Mouse (Mus musculus): ENCODE results near the gene Slc7a10. TPM values are rescaled to one million over a fixed set of nuclear protein-coding genes. Genes with fewer than 3 reads are reported as not detected.

The Slc7a10 gene
- polyA plus RNA-seq, 1 experiment from 2014 or later = 0.24 TPM

- Histone ChIP-seq H3K4me1 (ENCODE audit: control insufficient read depth, insufficient read depth, low read length) (peaks cover 5% of the 10 kb centered on the region; the same call in 1 of the 2 replicates), H3K27me3 (ENCODE audit: control insufficient read depth, insufficient read depth, low read length) (no peaks in the 10 kb centered on the region; the same call in 1 of the 2 replicates), H3K27ac (replicated peaks; ENCODE audit: low read depth, low read length) (peak overlapping the region; percentile 53), H3K36me3 (replicated peaks; ENCODE audit: control insufficient read depth, insufficient read depth, low read depth, low read length) (no peaks in the 10 kb centered on the region; the same call in 1 of the 2 replicates), H3K4me2 (ENCODE audit: low read depth, low read length) (peak overlapping the region; percentile 51), H3K9ac (replicated peaks; ENCODE audit: low read length) (peak overlapping the region; percentile 84), H3K4me3 (ENCODE audit: low read depth, low read length) (peak overlapping the region; percentile 60), H3K9me3 (replicated peaks; ENCODE audit: control insufficient read depth, low read length) (no peaks in the 10 kb centered on the region)
- ATAC-seq (replicated peaks; ENCODE audit: insufficient number of reproducible peaks, low FRiP score, low TSS enrichment, low read depth) (peak; percentile 25; the same call in 1 of the 2 replicates), DNase-seq (ENCODE audit: low spot score) (peak; percentile 58)
- 0% methylated on average over 42 of the region's 79 CpGs for WGBS
Observed at GRCm38 (mm10) chr7:35214442-35215222, 28.4 kb downstream of the Slc7a10 start.

DNA sequence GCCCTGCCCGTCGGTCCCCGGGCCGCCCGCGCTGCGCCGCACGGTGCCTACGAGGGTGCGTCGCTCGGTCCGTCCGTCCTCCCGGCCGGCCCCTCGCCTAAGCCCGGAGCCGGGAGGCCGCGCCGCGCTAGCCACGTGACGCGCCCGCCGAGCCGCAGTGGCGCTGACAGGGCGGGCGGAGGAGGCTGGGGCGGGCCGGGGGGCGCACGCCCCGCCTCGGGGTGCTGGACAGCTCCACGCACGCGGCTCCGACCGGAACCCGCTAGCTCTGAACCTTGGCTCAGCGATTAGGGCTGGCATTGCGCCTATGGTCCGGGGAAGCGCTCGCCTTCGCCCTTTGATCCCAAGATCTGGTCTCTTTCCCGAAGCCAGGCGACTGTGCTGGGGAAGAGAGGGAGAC, 29.0 kb downstream of the Slc7a10 start, which contains the start of gene Lrp3:
TSS of gene Lrp3 (minus strand) at position 274 of the 400 bp plus-strand sequence.
- no peaks in the 10 kb centered on the region for H3K9me3 ChIP-seq (replicated peaks; ENCODE audit: control insufficient read depth, low read length)
- ATAC-seq (replicated peaks; ENCODE audit: insufficient number of reproducible peaks, low FRiP score, low TSS enrichment, low read depth) = peak; percentile 80
- peaks cover 5% of the 10 kb centered on the region; the same call in 1 of the 2 replicates for H3K4me1 ChIP-seq (ENCODE audit: control insufficient read depth, insufficient read depth, low read length)
- peak within 1 kb of the TSS; percentile 60 for H3K4me3 ChIP-seq (ENCODE audit: low read depth, low read length)
- no peaks in the 10 kb centered on the region; the same call in 1 of the 2 replicates for H3K36me3 ChIP-seq (replicated peaks; ENCODE audit: control insufficient read depth, insufficient read depth, low read depth, low read length)
- H3K27ac ChIP-seq (replicated peaks; ENCODE audit: low read depth, low read length) = peak within 1 kb of the TSS; percentile 53
- H3K27me3 ChIP-seq (ENCODE audit: control insufficient read depth, insufficient read depth, low read length) = no peaks in the 10 kb centered on the region; the same call in 1 of the 2 replicates
- peak within 1 kb of the TSS; percentile 51 for H3K4me2 ChIP-seq (ENCODE audit: low read depth, low read length)
- peak within 1 kb of the TSS; percentile 84 for H3K9ac ChIP-seq (replicated peaks; ENCODE audit: low read length)
- under 1% methylated on average over 52 of the region's 53 CpGs for WGBS
- DNase-seq (ENCODE audit: low spot score) = peak; percentile 88

DNA sequence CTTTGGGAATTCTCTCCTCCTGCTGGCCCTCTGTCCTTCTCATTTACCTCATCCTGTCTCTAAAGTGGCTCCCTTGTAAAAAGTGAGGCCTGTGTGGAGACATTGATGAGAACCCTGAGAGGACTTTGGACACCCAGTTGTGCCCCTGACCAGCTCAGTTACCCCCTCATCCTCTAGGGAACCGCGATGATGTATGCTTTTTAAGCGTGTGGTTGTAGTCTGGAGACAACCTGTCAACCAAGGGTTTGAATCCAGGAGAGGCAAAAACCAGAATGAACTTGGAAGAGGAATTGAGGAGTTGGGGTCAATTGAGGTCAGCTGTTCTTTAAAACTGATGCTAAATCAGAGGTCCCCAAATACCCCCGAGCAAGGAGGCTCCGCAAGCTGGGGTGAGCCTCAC, 29.5 kb downstream of the Slc7a10 start:
- H3K9me3 ChIP-seq (replicated peaks; ENCODE audit: control insufficient read depth, low read length) = no peaks in the 10 kb centered on the region
- ATAC-seq (replicated peaks; ENCODE audit: insufficient number of reproducible peaks, low FRiP score, low TSS enrichment, low read depth) (no peak), DNase-seq (ENCODE audit: low spot score) (no peak)
- no peaks in the 10 kb centered on the region; the same call in 1 of the 2 replicates for H3K27me3 ChIP-seq (ENCODE audit: control insufficient read depth, insufficient read depth, low read length)
- H3K4me1 ChIP-seq (ENCODE audit: control insufficient read depth, insufficient read depth, low read length) = peaks cover 5% of the 10 kb centered on the region; the same call in 1 of the 2 replicates
- H3K27ac ChIP-seq (replicated peaks; ENCODE audit: low read depth, low read length) = no peak overlapping the region
- H3K36me3 ChIP-seq (replicated peaks; ENCODE audit: control insufficient read depth, insufficient read depth, low read depth, low read length) = no peaks in the 10 kb centered on the region; the same call in 1 of the 2 replicates
- H3K4me2 ChIP-seq (ENCODE audit: low read depth, low read length) = peak overlapping the region; percentile 51
- peak overlapping the region; percentile 84 for H3K9ac ChIP-seq (replicated peaks; ENCODE audit: low read length)
- peak overlapping the region; percentile 60 for H3K4me3 ChIP-seq (ENCODE audit: low read depth, low read length)
- WGBS = 41% methylated on average over 5 of the region's 5 CpGs

DNA sequence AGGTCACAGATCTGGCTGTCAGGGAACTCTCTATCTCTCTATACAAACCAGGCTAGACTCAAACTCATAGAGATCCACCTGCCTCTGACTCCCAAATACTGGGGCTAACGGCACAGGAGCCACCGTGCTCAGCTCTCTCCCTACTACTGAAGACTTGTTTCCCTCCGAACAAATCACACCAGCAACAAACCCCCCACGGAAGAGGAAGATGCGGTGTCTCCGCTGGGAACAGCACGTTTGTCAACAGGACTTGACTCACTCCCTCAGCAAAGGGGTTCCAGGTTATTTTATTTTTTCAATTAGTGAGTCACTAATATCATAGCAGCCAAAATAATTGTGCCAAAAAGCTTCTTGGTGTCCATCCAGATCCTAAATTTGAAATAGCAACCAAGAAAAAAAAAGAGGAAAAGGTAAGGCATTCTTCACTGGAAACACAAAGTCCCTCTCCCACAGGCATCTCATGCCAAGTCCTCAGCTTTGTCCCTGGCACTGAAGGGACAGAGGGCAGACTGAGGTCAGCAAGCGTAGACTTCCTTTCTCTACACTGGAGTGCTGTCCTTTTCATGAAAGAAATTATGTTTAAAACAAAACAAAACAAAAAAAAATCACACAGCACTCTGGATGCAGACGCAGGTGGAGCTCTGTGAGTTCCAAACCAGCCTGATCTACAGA, 34.6 kb downstream of the Slc7a10 start:
- Histone ChIP-seq H3K27me3 (ENCODE audit: control insufficient read depth, insufficient read depth, low read length) (no peaks in the 10 kb centered on the region), H3K9ac (replicated peaks; ENCODE audit: low read length) (no peak overlapping the region), H3K27ac (replicated peaks; ENCODE audit: low read depth, low read length) (no peak overlapping the region), H3K36me3 (replicated peaks; ENCODE audit: control insufficient read depth, insufficient read depth, low read depth, low read length) (no peaks in the 10 kb centered on the region), H3K4me3 (ENCODE audit: low read depth, low read length) (no peak overlapping the region), H3K4me1 (ENCODE audit: control insufficient read depth, insufficient read depth, low read length) (no peaks in the 10 kb centered on the region), H3K9me3 (replicated peaks; ENCODE audit: control insufficient read depth, low read length) (no peaks in the 10 kb centered on the region), H3K4me2 (ENCODE audit: low read depth, low read length) (no peak overlapping the region)
- WGBS = 75% methylated on average over 9 of the region's 9 CpGs
- ATAC-seq (replicated peaks; ENCODE audit: insufficient number of reproducible peaks, low FRiP score, low TSS enrichment, low read depth) (no peak), DNase-seq (ENCODE audit: low spot score) (no peak)

- ATAC-seq (replicated peaks; ENCODE audit: insufficient number of reproducible peaks, low FRiP score, low TSS enrichment, low read depth) (no peak), DNase-seq (ENCODE audit: low spot score) (peak; percentile 29)
- H3K27ac ChIP-seq (replicated peaks; ENCODE audit: low read depth, low read length) = no peak overlapping the region
- H3K9ac ChIP-seq (replicated peaks; ENCODE audit: low read length) = no peak overlapping the region
- no peak overlapping the region for H3K4me3 ChIP-seq (ENCODE audit: low read depth, low read length)
- 62% methylated on average over 3 of the region's 3 CpGs for WGBS
- H3K4me1 ChIP-seq (ENCODE audit: control insufficient read depth, insufficient read depth, low read length) = no peaks in the 10 kb centered on the region
- H3K36me3 ChIP-seq (replicated peaks; ENCODE audit: control insufficient read depth, insufficient read depth, low read depth, low read length) = no peaks in the 10 kb centered on the region
- H3K27me3 ChIP-seq (ENCODE audit: control insufficient read depth, insufficient read depth, low read length) = no peaks in the 10 kb centered on the region
- no peaks in the 10 kb centered on the region for H3K9me3 ChIP-seq (replicated peaks; ENCODE audit: control insufficient read depth, low read length)
- H3K4me2 ChIP-seq (ENCODE audit: low read depth, low read length) = no peak overlapping the region
Observed at GRCm38 (mm10) chr7:35230333-35230732, 44.1 kb downstream of the Slc7a10 start.

DNA sequence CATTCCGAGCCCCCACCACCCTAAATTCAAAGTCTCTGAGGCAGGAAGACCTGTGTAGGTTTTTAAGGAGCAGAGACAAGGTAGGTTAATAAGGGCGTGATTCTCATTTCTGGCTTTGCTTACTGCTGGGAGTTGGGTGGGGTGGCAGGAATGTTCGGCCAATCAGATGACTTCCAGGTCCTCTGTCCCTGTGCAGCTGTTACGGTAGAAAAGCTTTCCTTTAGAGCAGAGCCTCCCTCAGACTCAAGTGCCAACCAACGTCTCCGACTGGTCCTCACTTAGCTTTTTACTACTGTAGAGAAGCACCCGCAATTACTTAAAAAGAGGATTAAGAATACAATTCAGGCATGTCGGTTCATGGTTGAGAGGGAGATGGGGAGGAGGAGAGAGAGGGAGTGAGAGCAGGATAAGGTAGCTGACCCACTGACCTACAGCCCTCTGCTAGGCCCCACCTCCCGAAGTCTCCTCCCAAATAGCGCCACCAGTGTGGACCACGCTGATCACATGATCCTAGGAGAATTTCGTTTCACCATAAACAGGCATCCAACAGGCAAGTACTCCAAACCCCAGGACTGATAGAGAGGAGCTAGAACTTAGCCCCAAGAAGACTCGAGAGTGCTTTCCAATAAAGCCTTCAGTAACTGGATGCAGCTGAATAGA, 46.7 kb downstream of the Slc7a10 start:
- Histone ChIP-seq H3K27ac (replicated peaks; ENCODE audit: low read depth, low read length) (no peak overlapping the region), H3K27me3 (ENCODE audit: control insufficient read depth, insufficient read depth, low read length) (no peaks in the 10 kb centered on the region), H3K9ac (replicated peaks; ENCODE audit: low read length) (no peak overlapping the region), H3K9me3 (replicated peaks; ENCODE audit: control insufficient read depth, low read length) (no peaks in the 10 kb centered on the region), H3K4me2 (ENCODE audit: low read depth, low read length) (no peak overlapping the region), H3K4me3 (ENCODE audit: low read depth, low read length) (no peak overlapping the region), H3K36me3 (replicated peaks; ENCODE audit: control insufficient read depth, insufficient read depth, low read depth, low read length) (no peaks in the 10 kb centered on the region), H3K4me1 (ENCODE audit: control insufficient read depth, insufficient read depth, low read length) (no peaks in the 10 kb centered on the region)
- 28% methylated on average over 13 of the region's 13 CpGs for WGBS
- DNase-seq (ENCODE audit: low spot score) = peak; percentile 38
- ATAC-seq (replicated peaks; ENCODE audit: insufficient number of reproducible peaks, low FRiP score, low TSS enrichment, low read depth) = no peak

- no peaks in the 10 kb centered on the region for H3K27me3 ChIP-seq (ENCODE audit: control insufficient read depth, insufficient read depth, low read length)
- peak overlapping the region; percentile 37 for H3K4me2 ChIP-seq (ENCODE audit: low read depth, low read length)
- peak overlapping the region; percentile 40 for H3K4me3 ChIP-seq (ENCODE audit: low read depth, low read length)
- peak overlapping the region; percentile 68; the same call in 1 of the 2 replicates for H3K27ac ChIP-seq (replicated peaks; ENCODE audit: low read depth, low read length)
- DNase-seq (ENCODE audit: low spot score) = peak; percentile 38
- H3K4me1 ChIP-seq (ENCODE audit: control insufficient read depth, insufficient read depth, low read length) = no peaks in the 10 kb centered on the region
- no peaks in the 10 kb centered on the region for H3K36me3 ChIP-seq (replicated peaks; ENCODE audit: control insufficient read depth, insufficient read depth, low read depth, low read length)
- 38% methylated on average over 12 of the region's 12 CpGs for WGBS
- H3K9me3 ChIP-seq (replicated peaks; ENCODE audit: control insufficient read depth, low read length) = no peaks in the 10 kb centered on the region
- ATAC-seq (replicated peaks; ENCODE audit: insufficient number of reproducible peaks, low FRiP score, low TSS enrichment, low read depth) = no peak
- H3K9ac ChIP-seq (replicated peaks; ENCODE audit: low read length) = peak overlapping the region; percentile 51
Observed at GRCm38 (mm10) chr7:35233861-35234260, 47.7 kb downstream of the Slc7a10 start.

Measured in embryonic facial prominence, embryonic 11.5 days (tissue).